Mouse (Mus musculus) limb, embryonic 14.5 days (tissue): ENCODE measurements around the gene Txndc11. TPM values are rescaled to one million over a fixed set of nuclear protein-coding genes. Genes with fewer than 3 reads are reported as not detected.

Source experiments
- ATAC-seq: fragments of 200-750 bp; cut with Nextera tagmentation; 2 replicates; pipeline ENCODE4 v1.8.0; 2017; ENCODE audit warnings: low read depth, moderate number of reproducible peaks, moderate TSS enrichment; ENCODE audit not compliant: low FRiP score
- DNase-seq: peaks from one replicate; pipeline ENCODE4 v3.0.0-alpha.2; 2015; ENCODE audit warnings: low spot score
- H3K27ac ChIP-seq: fragments of 300-500 bp; sonication (generic); replicated peaks from 2 replicates; pipeline ENCODE4 v1.5.1; 2014; ENCODE audit warnings: low read depth, mild to moderate bottlenecking, low read length, moderate library complexity, mixed read lengths
- H3K27me3 ChIP-seq: fragments of 300-500 bp; sonication (generic); 2 replicates; pipeline ENCODE4 v1.6.1; 2014; ENCODE audit warnings: low read length, mixed read lengths; ENCODE audit not compliant: control insufficient read depth, insufficient read depth
- H3K36me3 ChIP-seq: fragments of 300-500 bp; sonication (generic); 2 replicates; pipeline ENCODE4 v1.6.1; 2014; ENCODE audit warnings: mild to moderate bottlenecking, low read length, moderate library complexity, mixed read lengths; ENCODE audit not compliant: control insufficient read depth, insufficient read depth
- H3K4me1 ChIP-seq: fragments of 300-500 bp; sonication (generic); 2 replicates; pipeline ENCODE4 v1.6.1; 2014; ENCODE audit warnings: antibody characterized with exemption, low read length, mixed read lengths; ENCODE audit not compliant: control insufficient read depth, insufficient read depth
- H3K4me2 ChIP-seq: fragments of 300-500 bp; sonication (generic); replicated peaks from 2 replicates; pipeline ENCODE4 v1.6.1; 2014; ENCODE audit warnings: low read depth, mild to moderate bottlenecking, low read length, moderate library complexity; ENCODE audit not compliant: severe bottlenecking
- H3K4me3 ChIP-seq: fragments of 300-500 bp; sonication (generic); replicated peaks from 2 replicates; pipeline ENCODE4 v1.5.1; 2014; ENCODE audit warnings: low read length
- H3K9ac ChIP-seq: fragments of 300-500 bp; sonication (generic); 2 replicates; pipeline ENCODE4 v1.6.1; 2014; ENCODE audit warnings: mild to moderate bottlenecking, low read depth, low read length, moderate library complexity; ENCODE audit not compliant: severe bottlenecking
- H3K9me3 ChIP-seq: fragments of 300-500 bp; sonication (generic); 2 replicates; pipeline ENCODE4 v1.6.1; 2016; ENCODE audit warnings: low read length; ENCODE audit not compliant: control insufficient read depth
- POLR2A ChIP-seq: fragments of 200-500 bp; IDR thresholded peaks from 2 replicates; pipeline ENCODE4 v1.8.0; 2012; ENCODE audit warnings: inconsistent platforms, mild to moderate bottlenecking, moderate library complexity, borderline replicate concordance; ENCODE audit not compliant: insufficient read depth, insufficient read length; ENCODE audit errors: extremely low read depth
- WGBS: fragments of 180-500 bp; shearing (Covaris S2); extraction: QIAGEN DNeasy Blood & Tissue Kit; methylation state at CpG from one replicate; pipeline ENCODE4 v1.1.7; 2014; 5-methylcytosine and 5-hydroxymethylcytosine counted together
- polyA plus RNA-seq, 2 experiments: library from polyadenylated mRNA; depleted of rRNA in 1 of 2; stranded (reverse) in 1 of 2; unstranded in 1 of 2; fragments of >200 nt; fragmentation: Nextera tagmentation in 1 of 2; extraction: Ambion mirVana in 1 of 2; gene quantifications; 2 replicates each; pipeline versions ENCODE4 v1.2.1 to v1.2.3; 2012 to 2014

Gene Txndc11
- polyA plus RNA-seq, 2 experiments = 36.9 to 45.0 TPM

- no peak overlapping the region; the same call in 1 of the 2 replicates for H3K27ac ChIP-seq
- 72% methylated on average over 10 of the region's 10 CpGs for WGBS
These were observed 43.4 kb downstream of the Txndc11 start for GRCm38 (mm10) chr16:11090836-11091570.

DNA sequence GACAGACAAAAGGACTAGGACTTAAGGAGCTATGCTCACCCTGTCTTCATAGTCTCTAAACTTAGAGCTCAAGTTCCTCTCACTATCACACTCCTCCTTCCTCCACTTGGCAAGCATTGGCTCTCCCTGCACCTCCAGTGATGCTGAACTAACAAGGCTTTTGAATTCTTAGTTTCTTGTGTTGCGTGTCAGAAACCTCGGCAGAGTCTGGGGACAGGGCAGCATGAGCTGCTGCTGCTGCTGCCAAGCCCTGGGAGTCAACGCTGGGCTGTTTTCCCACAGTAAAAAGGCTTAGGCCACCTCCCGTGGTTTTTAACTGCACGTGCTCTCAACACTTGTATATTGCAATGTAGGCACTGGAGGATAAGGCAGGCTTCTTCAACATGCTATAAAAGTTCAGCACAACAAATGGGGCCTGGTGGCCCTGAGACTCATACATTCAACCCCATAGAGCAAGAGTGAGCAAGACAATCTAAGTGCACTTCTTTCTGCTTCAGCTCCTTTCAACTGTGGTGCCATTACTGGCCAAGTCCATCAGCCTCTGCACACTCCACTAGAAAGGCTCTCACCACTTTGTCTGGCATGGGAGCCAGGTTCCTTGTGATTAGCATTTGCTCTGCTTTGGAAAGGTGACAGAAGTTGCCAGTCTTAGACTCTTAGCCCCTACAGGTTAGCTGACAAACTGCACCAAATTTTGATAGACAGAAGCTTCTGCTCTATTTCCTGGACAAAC lies 47.4 kb downstream of the Txndc11 start:
- no peak overlapping the region for H3K9ac ChIP-seq
- no peak for ATAC-seq
- no peak overlapping the region for H3K4me2 ChIP-seq
- H3K27ac ChIP-seq = no peak overlapping the region
- no peak for DNase-seq
- H3K9me3 ChIP-seq = no peaks in the 10 kb centered on the region
- peaks cover 87% of the 10 kb centered on the region for H3K36me3 ChIP-seq
- H3K27me3 ChIP-seq = no peaks in the 10 kb centered on the region
- no peak overlapping the region for H3K4me3 ChIP-seq
- WGBS = 62% methylated on average over 5 of the region's 5 CpGs
- TF ChIP-seq POLR2A = no peak
- H3K4me1 ChIP-seq = no peaks in the 10 kb centered on the region

More at GRCm38 (mm10) chr16:11090836-11091570, 43.4 kb downstream of the Txndc11 start:
- DNase-seq (no peak), ATAC-seq (no peak)
- Histone ChIP-seq H3K4me2 (no peak overlapping the region), H3K36me3 (peaks cover 71% of the 10 kb centered on the region), H3K9me3 (no peaks in the 10 kb centered on the region), H3K9ac (no peak overlapping the region), H3K27me3 (no peaks in the 10 kb centered on the region), H3K4me3 (no peak overlapping the region), H3K4me1 (no peaks in the 10 kb centered on the region)
- TF ChIP-seq POLR2A = no peak

- TF ChIP-seq POLR2A = no peak
- WGBS = 90% methylated on average over 3 of the region's 3 CpGs
These were observed 48.2 kb downstream of the Txndc11 start for GRCm38 (mm10) chr16:11086299-11086698.

GRCm38 (mm10) chr16:11084181-11084580 lies 50.3 kb downstream of the Txndc11 start:
- H3K4me2 ChIP-seq = no peak overlapping the region
- H3K4me1 ChIP-seq = no peaks in the 10 kb centered on the region
- no peaks in the 10 kb centered on the region for H3K27me3 ChIP-seq
- H3K9ac ChIP-seq = no peak overlapping the region
- peaks cover 83% of the 10 kb centered on the region for H3K36me3 ChIP-seq
- no peak overlapping the region for H3K27ac ChIP-seq
- no peak for TF ChIP-seq POLR2A
- H3K4me3 ChIP-seq = no peak overlapping the region
- ATAC-seq (no peak), DNase-seq (no peak)
- H3K9me3 ChIP-seq = no peaks in the 10 kb centered on the region
- 94% methylated on average over 8 of the region's 8 CpGs for WGBS

More at GRCm38 (mm10) chr16:11086299-11086698, 48.2 kb downstream of the Txndc11 start:
- Histone ChIP-seq H3K9ac (no peak overlapping the region), H3K4me2 (no peak overlapping the region), H3K27ac (no peak overlapping the region), H3K4me3 (no peak overlapping the region), H3K27me3 (no peaks in the 10 kb centered on the region), H3K36me3 (peaks cover 85% of the 10 kb centered on the region), H3K4me1 (no peaks in the 10 kb centered on the region), H3K9me3 (no peaks in the 10 kb centered on the region)
- DNase-seq = no peak
- ATAC-seq = no peak

- Histone ChIP-seq H3K36me3 (peaks cover 85% of the 10 kb centered on the region), H3K4me1 (no peaks in the 10 kb centered on the region), H3K27ac (no peak overlapping the region), H3K4me2 (no peak overlapping the region), H3K9me3 (no peaks in the 10 kb centered on the region), H3K27me3 (no peaks in the 10 kb centered on the region), H3K9ac (no peak overlapping the region), H3K4me3 (no peak overlapping the region)
- DNase-seq = no peak
- no peak for TF ChIP-seq POLR2A
- 76% methylated on average over 3 of the region's 3 CpGs for WGBS
- ATAC-seq = no peak
These were observed 56.1 kb downstream of the Txndc11 start for GRCm38 (mm10) chr16:11078216-11078869.
